Mouse (Mus musculus): Measurements from ENCODE around the gene Dab2. TPM values are rescaled to one million over a fixed set of nuclear protein-coding genes. Genes with fewer than 3 reads are reported as not detected.

Dab2 gene
- polyA plus RNA-seq, 1 experiment from 2014 or later, result 20.9 TPM

DNA sequence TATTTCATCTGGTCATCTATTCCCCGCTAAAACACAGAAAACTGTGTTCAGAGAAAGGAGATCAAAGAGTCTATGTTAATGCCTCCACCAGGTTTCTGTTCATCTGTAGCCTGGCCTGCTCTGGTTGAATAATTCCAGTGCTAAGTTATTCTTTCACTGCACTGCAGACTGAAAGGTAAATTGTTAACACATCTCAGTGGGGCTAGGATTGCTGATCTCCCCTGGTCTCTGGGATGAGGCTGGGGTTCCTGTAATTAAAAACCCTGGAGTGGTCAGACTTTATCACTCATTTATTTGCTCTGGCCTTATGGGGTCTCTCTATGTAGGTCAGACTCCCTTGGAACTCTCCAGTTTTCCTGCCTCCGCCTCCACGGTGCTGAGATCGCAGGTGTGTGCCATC, 21.7 kb downstream of the Dab2 start:
- no peak for TF ChIP-seq CTCF (IDR thresholded peaks at IDR 0.05)
- TF ChIP-seq EP300 (IDR thresholded peaks at IDR 0.05), result no peak
- Histone ChIP-seq H3K36me3 (ENCODE audit: insufficient read depth, low read length) (no peaks in the 10 kb centered on the region), H3K4me1 (ENCODE audit: insufficient read depth, low read depth, low read length) (no peaks in the 10 kb centered on the region), H3K4me3 (ENCODE audit: low read depth, low read length) (no peak overlapping the region), H3K27ac (ENCODE audit: low read length) (no peak overlapping the region), H3K4me2 (replicated peaks; ENCODE audit: low read depth, low read length) (no peak overlapping the region), H3K9ac (replicated peaks; ENCODE audit: low read depth) (no peak overlapping the region), H3K9me3 (ENCODE audit: low read length) (no peaks in the 10 kb centered on the region), H3K27me3 (replicated peaks; ENCODE audit: insufficient read depth, low read length) (no peaks in the 10 kb centered on the region)
- DNase-seq (ENCODE audit: low spot score), result no peak
- no peak for ATAC-seq
- WGBS, result 54% methylated on average over 4 of the region's 4 CpGs

GRCm38 (mm10) chr15:6322311-6322710, 22.7 kb downstream of the Dab2 start:
- no peak for TF ChIP-seq CTCF (IDR thresholded peaks at IDR 0.05)
- no peak for TF ChIP-seq EP300 (IDR thresholded peaks at IDR 0.05)
- H3K4me3 ChIP-seq (ENCODE audit: low read depth, low read length), result no peak overlapping the region
- no peaks in the 10 kb centered on the region for H3K4me1 ChIP-seq (ENCODE audit: insufficient read depth, low read depth, low read length)
- no peaks in the 10 kb centered on the region for H3K36me3 ChIP-seq (ENCODE audit: insufficient read depth, low read length)
- no peaks in the 10 kb centered on the region for H3K9me3 ChIP-seq (ENCODE audit: low read length)
- H3K27ac ChIP-seq (ENCODE audit: low read length), result no peak overlapping the region
- WGBS, result 41% methylated on average over 5 of the region's 5 CpGs
- ATAC-seq (no peak), DNase-seq (ENCODE audit: low spot score) (peak; percentile 40)
- no peaks in the 10 kb centered on the region for H3K27me3 ChIP-seq (replicated peaks; ENCODE audit: insufficient read depth, low read length)
- no peak overlapping the region for H3K4me2 ChIP-seq (replicated peaks; ENCODE audit: low read depth, low read length)
- H3K9ac ChIP-seq (replicated peaks; ENCODE audit: low read depth), result no peak overlapping the region

- ATAC-seq (no peak), DNase-seq (ENCODE audit: low spot score) (peak; percentile 15)
- Histone ChIP-seq H3K36me3 (ENCODE audit: insufficient read depth, low read length) (no peaks in the 10 kb centered on the region), H3K27me3 (replicated peaks; ENCODE audit: insufficient read depth, low read length) (no peaks in the 10 kb centered on the region), H3K4me2 (replicated peaks; ENCODE audit: low read depth, low read length) (no peak overlapping the region), H3K4me3 (ENCODE audit: low read depth, low read length) (no peak overlapping the region), H3K4me1 (ENCODE audit: insufficient read depth, low read depth, low read length) (no peaks in the 10 kb centered on the region), H3K9ac (replicated peaks; ENCODE audit: low read depth) (no peak overlapping the region), H3K27ac (ENCODE audit: low read length) (no peak overlapping the region), H3K9me3 (ENCODE audit: low read length) (no peaks in the 10 kb centered on the region)
- WGBS, result 52% methylated on average over 7 of the region's 7 CpGs
- TF ChIP-seq CTCF (IDR thresholded peaks at IDR 0.05), result no peak
- no peak for TF ChIP-seq EP300 (IDR thresholded peaks at IDR 0.05)
Measured at GRCm38 (mm10) chr15:6323577-6323976, 24.0 kb downstream of the Dab2 start.

DNA sequence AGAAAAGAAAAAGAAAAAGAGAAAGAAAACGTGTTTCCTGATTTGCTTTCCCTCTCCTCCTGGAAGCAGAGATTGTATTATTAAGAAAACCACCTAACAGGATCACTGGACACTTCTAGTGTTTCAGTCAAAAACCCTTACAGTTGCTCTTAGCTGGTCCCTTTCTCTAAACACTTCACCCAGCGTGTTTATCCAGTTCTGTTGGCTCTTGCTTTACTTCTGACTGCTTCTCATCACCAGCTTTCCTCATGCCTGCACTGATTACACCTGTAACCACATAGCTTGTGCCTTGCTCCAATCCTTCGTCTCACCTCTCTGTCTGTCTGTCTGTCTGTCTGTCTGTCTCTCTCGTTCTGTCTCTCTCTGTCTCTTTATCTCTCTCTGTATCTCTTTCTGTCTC, 25.9 kb downstream of the Dab2 start:
- Histone ChIP-seq H3K4me3 (ENCODE audit: low read depth, low read length) (no peak overlapping the region), H3K9me3 (ENCODE audit: low read length) (no peaks in the 10 kb centered on the region), H3K36me3 (ENCODE audit: insufficient read depth, low read length) (no peaks in the 10 kb centered on the region), H3K4me1 (ENCODE audit: insufficient read depth, low read depth, low read length) (no peaks in the 10 kb centered on the region), H3K27me3 (replicated peaks; ENCODE audit: insufficient read depth, low read length) (no peaks in the 10 kb centered on the region), H3K27ac (ENCODE audit: low read length) (no peak overlapping the region), H3K4me2 (replicated peaks; ENCODE audit: low read depth, low read length) (no peak overlapping the region), H3K9ac (replicated peaks; ENCODE audit: low read depth) (no peak overlapping the region)
- WGBS, result 52% methylated on average over 4 of the region's 4 CpGs
- DNase-seq (ENCODE audit: low spot score) (peak; percentile 76), ATAC-seq (peak; percentile 92)
- TF ChIP-seq EP300 (IDR thresholded peaks at IDR 0.05), result no peak
- TF ChIP-seq CTCF (IDR thresholded peaks at IDR 0.05), result no peak

GRCm38 (mm10) chr15:6326011-6326410, 26.4 kb downstream of the Dab2 start:
- H3K27ac ChIP-seq (ENCODE audit: low read length), result no peak overlapping the region
- no peaks in the 10 kb centered on the region for H3K27me3 ChIP-seq (replicated peaks; ENCODE audit: insufficient read depth, low read length)
- ATAC-seq (peak; percentile 87), DNase-seq (ENCODE audit: low spot score) (peak; percentile 66)
- H3K4me1 ChIP-seq (ENCODE audit: insufficient read depth, low read depth, low read length), result no peaks in the 10 kb centered on the region
- H3K36me3 ChIP-seq (ENCODE audit: insufficient read depth, low read length), result no peaks in the 10 kb centered on the region
- 35% methylated on average over 4 of the region's 4 CpGs for WGBS
- no peaks in the 10 kb centered on the region for H3K9me3 ChIP-seq (ENCODE audit: low read length)
- TF ChIP-seq CTCF (IDR thresholded peaks at IDR 0.05) (no peak), EP300 (IDR thresholded peaks at IDR 0.05) (no peak)
- H3K4me2 ChIP-seq (replicated peaks; ENCODE audit: low read depth, low read length), result no peak overlapping the region; the same call in 1 of the 2 replicates
- no peak overlapping the region for H3K4me3 ChIP-seq (ENCODE audit: low read depth, low read length)
- H3K9ac ChIP-seq (replicated peaks; ENCODE audit: low read depth), result no peak overlapping the region

GRCm38 (mm10) chr15:6331380-6331779, 31.8 kb downstream of the Dab2 start:
- no peaks in the 10 kb centered on the region for H3K4me1 ChIP-seq (ENCODE audit: insufficient read depth, low read depth, low read length)
- no peak for TF ChIP-seq CTCF (IDR thresholded peaks at IDR 0.05)
- no peak for TF ChIP-seq EP300 (IDR thresholded peaks at IDR 0.05)
- H3K9ac ChIP-seq (replicated peaks; ENCODE audit: low read depth), result no peak overlapping the region
- no peaks in the 10 kb centered on the region for H3K36me3 ChIP-seq (ENCODE audit: insufficient read depth, low read length)
- H3K9me3 ChIP-seq (ENCODE audit: low read length), result no peaks in the 10 kb centered on the region
- H3K27me3 ChIP-seq (replicated peaks; ENCODE audit: insufficient read depth, low read length), result no peaks in the 10 kb centered on the region
- H3K4me2 ChIP-seq (replicated peaks; ENCODE audit: low read depth, low read length), result no peak overlapping the region
- DNase-seq (ENCODE audit: low spot score) (no peak), ATAC-seq (no peak)
- 23% methylated on average over 2 of the region's 2 CpGs for WGBS
- no peak overlapping the region for H3K4me3 ChIP-seq (ENCODE audit: low read depth, low read length)
- no peak overlapping the region for H3K27ac ChIP-seq (ENCODE audit: low read length)

DNA sequence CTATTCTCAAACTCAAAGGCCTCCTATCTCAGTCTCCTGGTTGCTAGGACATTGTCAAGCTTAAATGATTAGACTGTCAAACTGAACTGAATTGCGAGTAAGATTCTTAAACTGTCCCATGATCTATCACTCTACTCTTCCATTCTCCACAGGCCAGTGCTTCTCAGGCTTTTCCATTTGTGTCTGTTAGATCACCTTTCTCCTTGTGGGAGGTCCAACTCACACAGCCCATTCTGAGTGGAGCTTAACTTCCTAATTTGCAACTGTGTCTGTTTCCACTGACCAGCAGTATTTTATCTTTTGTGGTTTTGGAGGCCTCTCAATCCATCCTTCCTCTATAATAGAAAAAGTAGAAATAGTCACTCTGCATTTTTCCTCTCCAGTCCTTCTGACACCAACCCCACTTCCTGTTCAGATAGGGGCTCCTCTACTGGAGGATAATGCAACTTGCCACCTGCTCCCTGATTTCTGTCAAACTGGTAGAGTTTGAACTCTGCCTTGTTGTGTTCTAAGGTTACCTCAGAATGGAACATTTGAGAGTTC, 35.1 kb downstream of the Dab2 start:
- Histone ChIP-seq H3K36me3 (ENCODE audit: insufficient read depth, low read length) (no peaks in the 10 kb centered on the region), H3K4me3 (ENCODE audit: low read depth, low read length) (no peak overlapping the region), H3K4me1 (ENCODE audit: insufficient read depth, low read depth, low read length) (no peaks in the 10 kb centered on the region), H3K4me2 (replicated peaks; ENCODE audit: low read depth, low read length) (no peak overlapping the region), H3K9ac (replicated peaks; ENCODE audit: low read depth) (no peak overlapping the region), H3K27me3 (replicated peaks; ENCODE audit: insufficient read depth, low read length) (no peaks in the 10 kb centered on the region), H3K27ac (ENCODE audit: low read length) (no peak overlapping the region), H3K9me3 (ENCODE audit: low read length) (no peaks in the 10 kb centered on the region)
- WGBS, result 85% methylated on average over 1 of the region's 1 CpGs
- ATAC-seq, result no peak
- no peak for DNase-seq (ENCODE audit: low spot score)
- TF ChIP-seq EP300 (IDR thresholded peaks at IDR 0.05), result no peak
- TF ChIP-seq CTCF (IDR thresholded peaks at IDR 0.05), result no peak

Data from lung, postnatal 0 days (tissue).